ENCODE assay signal across 11 mouse cellular contexts in genomic region chrX:167063881-167064280, GRCm38 (mm10).
DNase-seq lines count a peak whose midpoint lies in the region; ATAC-seq lines count a peak whose summit lies in the region.
"Had no signal": no experiment of that assay in that cellular context is flagged by ENCODE, and none has a peak within 500 bp of the region (broad histone marks: within the 10 kb centered on the region; RNA-seq: fewer than 3 reads in every experiment).

No protein-coding gene starts in this region.

- ATAC-seq in forebrain, embryonic 14.5 days = no peak

- WGBS in forebrain, embryonic 14.5 days = 55% methylated on average over 4 of the region's 4 CpGs

- H3K27me3 ChIP-seq in forebrain, embryonic 14.5 days (replicated peaks; ENCODE audit: control insufficient read depth, insufficient read depth, low read length) = 0 out of 2 replicates have a peak, but pooled peaks cover 3% of the 10 kb centered on the region

- no peak overlapping the region for H3K4me3 ChIP-seq in forebrain, embryonic 14.5 days (ENCODE audit: low read depth, low read length)
- H3K4me3 ChIP-seq: embryonic facial prominence, embryonic 15.5 days; limb, embryonic 13.5 days had no signal

- no peaks in the 10 kb centered on the region for H3K4me1 ChIP-seq in forebrain, embryonic 14.5 days (ENCODE audit: control insufficient read depth, insufficient read depth, low read length)
- H3K4me1 ChIP-seq: embryonic facial prominence, embryonic 15.5 days; limb, embryonic 13.5 days had no signal

- no peak overlapping the region for H3K4me2 ChIP-seq in forebrain, embryonic 14.5 days (ENCODE audit: low read length)
- H3K4me2 ChIP-seq: embryonic facial prominence, embryonic 15.5 days; limb, embryonic 13.5 days had no signal

- no peak overlapping the region for H3K27ac ChIP-seq in forebrain, embryonic 14.5 days (ENCODE audit: low read depth, low read length)
- H3K27ac ChIP-seq: embryonic facial prominence, embryonic 15.5 days; limb, embryonic 13.5 days had no signal

- H3K9ac ChIP-seq in forebrain, embryonic 14.5 days (ENCODE audit: low read length) = no peak overlapping the region
- H3K9ac ChIP-seq: embryonic facial prominence, embryonic 15.5 days; limb, embryonic 13.5 days had no signal

- DNase-seq in layer of hippocampus, adult 9-11 months = peak; percentile 30
- no peak for DNase-seq in layer of hippocampus, postnatal 25 days (ENCODE audit: extremely low spot score in 1 of 2, low spot score in 1 of 2)
- peak; percentile 73 for DNase-seq in T-cell, adult 2 months (ENCODE audit: low spot score)
- peak; percentile 33 to 56 for DNase-seq in lung, postnatal 4 days
- peak; percentile 22 to 38 for DNase-seq in thymus, postnatal 36 days
- no peak for DNase-seq in cerebellum, adult 8-10 months
- DNase-seq in forebrain, embryonic 14.5 days (ENCODE audit: low spot score) = no peak
- DNase-seq: cerebellum, postnatal 36 days; kidney, adult 11 months had no signal

- no peaks in the 10 kb centered on the region for H3K9me3 ChIP-seq in forebrain, embryonic 14.5 days (replicated peaks; ENCODE audit: control insufficient read depth, low read length)
- H3K9me3 ChIP-seq: embryonic facial prominence, embryonic 15.5 days; limb, embryonic 13.5 days had no signal

- no peaks in the 10 kb centered on the region for H3K36me3 ChIP-seq in forebrain, embryonic 14.5 days (ENCODE audit: control insufficient read depth, insufficient read depth, low read length)
- H3K36me3 ChIP-seq: embryonic facial prominence, embryonic 15.5 days; limb, embryonic 13.5 days had no signal

Comparison
In these comparisons a context has a peak if more than half of its experiments do, and no peak if none do; other contexts are left out.
1. DNase-seq: peak in layer of hippocampus, adult 9-11 months (single experiment), T-cell, adult 2 months (single experiment), lung, postnatal 4 days (2 of 2) and thymus, postnatal 36 days (2 of 2); none in layer of hippocampus, postnatal 25 days (0 of 2), cerebellum, adult 8-10 months (single experiment) and forebrain, embryonic 14.5 days (single experiment).